Mouse (Mus musculus): Measurements from ENCODE around the gene Jph3. TPM values are rescaled to one million over a fixed set of nuclear protein-coding genes. Genes with fewer than 3 reads are reported as not detected.
A peak's percentile ranks its signal among the peaks of the same experiment; 100 is the strongest.

Gene Jph3
- total and polyA plus RNA-seq, 2 experiments from 2014 or later = 70.2 to 110 TPM

DNA sequence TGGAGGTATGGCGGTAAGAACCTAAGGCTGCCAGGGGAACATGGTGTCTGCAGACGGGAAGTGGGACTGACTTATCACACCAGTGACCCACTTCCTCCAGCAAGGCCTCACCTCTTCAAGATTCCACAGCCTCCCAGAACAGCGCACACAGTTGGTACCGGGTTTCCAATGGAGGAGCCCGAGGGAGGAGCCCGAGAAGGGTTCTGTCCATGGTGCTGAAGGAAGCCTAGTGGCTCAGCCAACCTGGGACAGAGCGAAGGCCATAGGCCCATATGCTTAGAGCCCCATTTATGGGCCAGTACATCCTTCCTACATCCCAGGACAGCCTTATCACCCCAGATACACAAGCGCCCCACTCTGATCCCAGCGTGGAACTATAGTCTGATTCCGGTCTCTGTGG is 32.1 kb downstream of the Jph3 start:
- peak; percentile 6 for DNase-seq (ENCODE audit: low spot score)
- Histone ChIP-seq H3K27ac (ENCODE audit: low read depth, low read length) (no peak overlapping the region), H3K27me3 (ENCODE audit: insufficient read depth, low read length) (no peaks in the 10 kb centered on the region), H3K4me3 (ENCODE audit: low read depth, low read length) (no peak overlapping the region), H3K9me3 (ENCODE audit: low read length) (no peaks in the 10 kb centered on the region), H3K36me3 (ENCODE audit: insufficient read depth, low read length) (no peaks in the 10 kb centered on the region), H3K4me1 (ENCODE audit: insufficient read depth, low read length) (no peaks in the 10 kb centered on the region), H3K4me2 (ENCODE audit: low read depth, low read length, poor library complexity, severe bottlenecking) (no peak overlapping the region), H3K9ac (replicated peaks; ENCODE audit: low read length, poor library complexity, severe bottlenecking) (no peak overlapping the region)
- no peak for TF ChIP-seq CTCF (IDR thresholded peaks at IDR 0.05)
- WGBS = 38% methylated on average over 10 of the region's 10 CpGs
- no peak for ATAC-seq (ENCODE audit: low FRiP score)

- no peak for ATAC-seq (ENCODE audit: low FRiP score)
- no peak for TF ChIP-seq CTCF (IDR thresholded peaks at IDR 0.05)
- H3K4me1 ChIP-seq (ENCODE audit: insufficient read depth, low read length) = no peaks in the 10 kb centered on the region
- WGBS = 47% methylated on average over 7 of the region's 7 CpGs
- no peak overlapping the region for H3K4me2 ChIP-seq (ENCODE audit: low read depth, low read length, poor library complexity, severe bottlenecking)
- no peak overlapping the region for H3K4me3 ChIP-seq (ENCODE audit: low read depth, low read length)
- H3K36me3 ChIP-seq (ENCODE audit: insufficient read depth, low read length) = 0 out of 2 replicates have a peak, but pooled peaks cover 5% of the 10 kb centered on the region
- H3K27me3 ChIP-seq (ENCODE audit: insufficient read depth, low read length) = no peaks in the 10 kb centered on the region
- no peak overlapping the region for H3K27ac ChIP-seq (ENCODE audit: low read depth, low read length)
- H3K9me3 ChIP-seq (ENCODE audit: low read length) = no peaks in the 10 kb centered on the region
- peak; percentile 37 for DNase-seq (ENCODE audit: low spot score)
- H3K9ac ChIP-seq (replicated peaks; ENCODE audit: low read length, poor library complexity, severe bottlenecking) = no peak overlapping the region
Observed at GRCm38 (mm10) chr8:121762999-121763699, 33.7 kb downstream of the Jph3 start.

DNA sequence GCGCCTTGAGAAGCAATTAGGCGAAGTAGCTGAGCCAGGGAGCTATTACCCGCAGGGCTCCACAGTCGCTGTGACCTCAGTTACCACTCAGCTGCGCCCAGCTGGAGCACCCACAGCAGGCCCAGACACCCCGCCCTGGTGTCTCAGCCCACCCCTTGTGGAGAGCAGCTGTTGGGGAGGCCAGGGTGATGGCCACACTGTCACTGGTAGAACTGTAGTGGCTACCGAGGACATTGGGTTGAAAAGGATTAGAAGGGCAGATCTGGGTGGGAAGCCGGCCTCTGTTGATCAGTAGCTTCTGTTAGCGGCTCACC is 34.2 kb downstream of the Jph3 start:
- no peak for TF ChIP-seq CTCF (IDR thresholded peaks at IDR 0.05)
- no peak overlapping the region for H3K27ac ChIP-seq (ENCODE audit: low read depth, low read length)
- H3K4me2 ChIP-seq (ENCODE audit: low read depth, low read length, poor library complexity, severe bottlenecking) = no peak overlapping the region
- no peaks in the 10 kb centered on the region for H3K9me3 ChIP-seq (ENCODE audit: low read length)
- no peak overlapping the region for H3K4me3 ChIP-seq (ENCODE audit: low read depth, low read length)
- ATAC-seq (ENCODE audit: low FRiP score) = no peak
- H3K9ac ChIP-seq (replicated peaks; ENCODE audit: low read length, poor library complexity, severe bottlenecking) = no peak overlapping the region
- no peaks in the 10 kb centered on the region for H3K4me1 ChIP-seq (ENCODE audit: insufficient read depth, low read length)
- no peaks in the 10 kb centered on the region for H3K27me3 ChIP-seq (ENCODE audit: insufficient read depth, low read length)
- DNase-seq (ENCODE audit: low spot score) = no peak
- 67% methylated on average over 9 of the region's 9 CpGs for WGBS
- H3K36me3 ChIP-seq (ENCODE audit: insufficient read depth, low read length) = 0 out of 2 replicates have a peak, but pooled peaks cover 5% of the 10 kb centered on the region

- no peaks in the 10 kb centered on the region for H3K9me3 ChIP-seq (ENCODE audit: low read length)
- no peak for TF ChIP-seq CTCF (IDR thresholded peaks at IDR 0.05)
Observed at GRCm38 (mm10) chr8:121765594-121766138, 36.2 kb downstream of the Jph3 start.

DNA sequence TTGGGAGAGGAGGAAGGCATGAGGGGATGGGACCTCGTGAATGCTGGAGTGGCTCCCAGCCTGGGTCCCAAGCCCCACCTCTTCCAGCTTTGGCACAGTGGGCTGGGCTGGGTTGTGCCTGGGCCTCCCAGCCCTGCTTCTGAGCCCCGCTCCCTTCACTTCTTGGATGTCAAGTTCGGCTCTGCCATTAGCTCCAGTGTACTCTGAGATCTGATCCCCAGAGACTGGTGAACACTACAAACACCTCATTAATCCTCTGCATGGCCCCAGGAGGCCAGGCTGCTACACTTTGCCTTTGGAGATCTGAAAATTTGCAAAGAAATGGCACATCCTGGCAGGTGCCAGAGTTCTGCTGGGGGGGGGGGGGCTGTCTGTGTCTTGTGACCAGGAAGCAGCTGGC is 39.7 kb downstream of the Jph3 start:
- peaks cover 6% of the 10 kb centered on the region for H3K4me1 ChIP-seq (ENCODE audit: insufficient read depth, low read length)

More at GRCm38 (mm10) chr8:121765594-121766138, 36.2 kb downstream of the Jph3 start:
- no peak for DNase-seq (ENCODE audit: low spot score)
- no peak overlapping the region for H3K4me3 ChIP-seq (ENCODE audit: low read depth, low read length)
- no peak overlapping the region for H3K4me2 ChIP-seq (ENCODE audit: low read depth, low read length, poor library complexity, severe bottlenecking)
- WGBS = 81% methylated on average over 7 of the region's 7 CpGs
- no peak for ATAC-seq (ENCODE audit: low FRiP score)
- H3K4me1 ChIP-seq (ENCODE audit: insufficient read depth, low read length) = no peaks in the 10 kb centered on the region
- H3K27ac ChIP-seq (ENCODE audit: low read depth, low read length) = no peak overlapping the region
- no peak overlapping the region for H3K9ac ChIP-seq (replicated peaks; ENCODE audit: low read length, poor library complexity, severe bottlenecking)
- 0 out of 2 replicates have a peak, but pooled peaks cover 5% of the 10 kb centered on the region for H3K36me3 ChIP-seq (ENCODE audit: insufficient read depth, low read length)
- no peaks in the 10 kb centered on the region for H3K27me3 ChIP-seq (ENCODE audit: insufficient read depth, low read length)

DNA sequence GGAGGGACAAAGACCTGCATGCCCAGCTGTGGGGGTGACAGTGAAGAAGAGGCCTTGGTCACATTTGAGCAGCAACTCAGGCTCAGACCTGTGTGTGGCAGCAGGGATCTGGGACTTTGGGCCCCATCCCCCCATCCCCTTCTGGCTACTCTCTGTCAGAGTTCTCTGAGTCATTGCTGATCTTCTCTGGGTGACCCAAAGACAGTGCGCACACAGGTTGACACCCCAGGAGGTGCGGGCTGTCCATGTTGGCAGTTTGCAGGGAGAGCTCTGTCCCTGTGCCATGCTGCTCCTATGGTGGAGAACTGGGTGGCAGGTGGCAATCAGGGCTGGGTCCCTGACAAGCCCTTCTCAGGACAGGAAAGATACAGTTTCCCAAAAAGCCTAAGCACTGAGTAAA is 40.2 kb downstream of the Jph3 start:
- ATAC-seq (ENCODE audit: low FRiP score) (no peak), DNase-seq (ENCODE audit: low spot score) (no peak)
- H3K4me1 ChIP-seq (ENCODE audit: insufficient read depth, low read length) = peaks cover 6% of the 10 kb centered on the region
- no peak overlapping the region for H3K9ac ChIP-seq (replicated peaks; ENCODE audit: low read length, poor library complexity, severe bottlenecking)
- no peaks in the 10 kb centered on the region for H3K27me3 ChIP-seq (ENCODE audit: insufficient read depth, low read length)
- H3K36me3 ChIP-seq (ENCODE audit: insufficient read depth, low read length) = 0 out of 2 replicates have a peak, but pooled peaks cover 5% of the 10 kb centered on the region
- TF ChIP-seq CTCF (IDR thresholded peaks at IDR 0.05) = no peak
- 100% methylated on average over 2 of the region's 2 CpGs for WGBS
- H3K4me2 ChIP-seq (ENCODE audit: low read depth, low read length, poor library complexity, severe bottlenecking) = no peak overlapping the region
- H3K4me3 ChIP-seq (ENCODE audit: low read depth, low read length) = no peak overlapping the region
- no peaks in the 10 kb centered on the region for H3K9me3 ChIP-seq (ENCODE audit: low read length)
- H3K27ac ChIP-seq (ENCODE audit: low read depth, low read length) = no peak overlapping the region

More for the DNA sequence above, 39.7 kb downstream of the Jph3 start:
- 41% methylated on average over 3 of the region's 3 CpGs for WGBS
- no peak for DNase-seq (ENCODE audit: low spot score)
- Histone ChIP-seq H3K27ac (ENCODE audit: low read depth, low read length) (no peak overlapping the region), H3K27me3 (ENCODE audit: insufficient read depth, low read length) (no peaks in the 10 kb centered on the region), H3K9me3 (ENCODE audit: low read length) (no peaks in the 10 kb centered on the region), H3K4me2 (ENCODE audit: low read depth, low read length, poor library complexity, severe bottlenecking) (no peak overlapping the region), H3K4me3 (ENCODE audit: low read depth, low read length) (no peak overlapping the region), H3K36me3 (ENCODE audit: insufficient read depth, low read length) (0 out of 2 replicates have a peak, but pooled peaks cover 5% of the 10 kb centered on the region), H3K9ac (replicated peaks; ENCODE audit: low read length, poor library complexity, severe bottlenecking) (no peak overlapping the region)
- no peak for ATAC-seq (ENCODE audit: low FRiP score)
- no peak for TF ChIP-seq CTCF (IDR thresholded peaks at IDR 0.05)
